Mouse (Mus musculus): ENCODE results near the gene Olfr721-ps1. TPM values are rescaled to one million over a fixed set of nuclear protein-coding genes. Genes with fewer than 3 reads are reported as not detected.

Olfr721-ps1 gene
- polyA plus RNA-seq, 1 experiment from 2014 or later: not detected

DNA sequence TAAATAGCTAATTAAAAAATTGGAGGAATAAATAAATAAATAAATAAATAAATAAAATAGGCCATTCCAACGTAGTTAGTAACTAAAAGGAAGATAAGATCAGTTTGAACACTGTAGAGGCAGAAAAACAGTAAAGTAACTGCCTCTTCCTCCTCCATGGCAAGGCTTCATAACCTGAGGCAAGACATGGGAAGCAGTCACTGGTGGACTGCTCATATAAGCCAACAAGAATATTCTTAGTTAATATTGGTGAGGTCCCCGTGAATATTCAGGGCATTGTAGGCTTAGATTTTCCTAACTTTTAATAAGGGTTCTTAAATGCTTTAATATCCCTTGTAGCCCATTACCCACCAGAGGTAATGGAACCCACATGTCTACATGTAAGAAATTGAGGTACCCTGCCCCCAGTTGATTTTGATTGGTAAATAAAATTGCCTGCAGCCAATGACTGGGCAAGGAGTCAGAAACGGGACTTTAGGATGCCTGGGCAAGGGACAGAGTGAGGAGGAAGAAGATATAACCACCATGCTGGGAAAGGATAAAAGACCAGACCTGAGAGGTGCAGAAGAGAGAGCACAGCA, 35.1 kb downstream of the Olfr721-ps1 start:
- Histone ChIP-seq H3K9ac (ENCODE audit: low read depth, low read length) (no peak overlapping the region), H3K4me3 (ENCODE audit: low read depth, low read length) (no peak overlapping the region), H3K27me3 (ENCODE audit: control insufficient read depth, insufficient read depth, low read depth, low read length) (no peaks in the 10 kb centered on the region), H3K4me1 (ENCODE audit: control insufficient read depth, low read depth, low read length) (no peaks in the 10 kb centered on the region), H3K9me3 (replicated peaks; ENCODE audit: control insufficient read depth, low read length) (no peaks in the 10 kb centered on the region), H3K4me2 (ENCODE audit: low read depth, low read length) (no peak overlapping the region), H3K27ac (ENCODE audit: low read length) (no peak overlapping the region), H3K36me3 (ENCODE audit: control insufficient read depth, insufficient read depth) (no peaks in the 10 kb centered on the region)
- no peak for ATAC-seq (ENCODE audit: low read depth)
- WGBS (ENCODE audit: insufficient replicate concordance): 57% methylated on average over 3 of the region's 3 CpGs

Other genes with a start within 250 kb of the Olfr721-ps1 start
- not detected in 2 replicates for gene Olfr720, start 214.5 kb upstream of the Olfr721-ps1 start, polyA plus RNA-seq (2015; fragmentation: Nextera tagmentation; extraction: Ambion mirVana)
- not detected in 2 replicates for gene Olfr31, start 78.5 kb upstream of the Olfr721-ps1 start, polyA plus RNA-seq (2015; fragmentation: Nextera tagmentation; extraction: Ambion mirVana)
- 2.6 and 4.1 TPM in 2 replicates for gene Il3ra, start 55.0 kb upstream of the Olfr721-ps1 start, polyA plus RNA-seq (2015; fragmentation: Nextera tagmentation; extraction: Ambion mirVana)